Mouse (Mus musculus) C2C12 (cell line): ENCODE results near the gene Atmin.

ENCODE experiments used
- CEBPB ChIP-seq: IDR thresholded peaks from one replicate; pipeline ENCODE4 v1.6.1; 2011; ENCODE audit warnings: low read depth, mild to moderate bottlenecking, control low read depth, moderate library complexity
- CTCF ChIP-seq: IDR thresholded peaks from one replicate; pipeline ENCODE4 v1.5.1; 2011; ENCODE audit not compliant: control insufficient read depth, insufficient read depth, insufficient read length
- FOSL1 ChIP-seq: IDR thresholded peaks from one replicate; pipeline ENCODE4 v1.8.0; 2011; ENCODE audit warnings: mild to moderate bottlenecking, low read length; ENCODE audit not compliant: poor library complexity, insufficient read depth, severe bottlenecking
- MAX ChIP-seq: IDR thresholded peaks from one replicate; pipeline ENCODE4 v1.6.1; 2011; ENCODE audit warnings: mild to moderate bottlenecking, control low read depth
- MYOD1 ChIP-seq: IDR thresholded peaks from one replicate; pipeline ENCODE4 v1.6.1; 2011; ENCODE audit warnings: low read depth; ENCODE audit not compliant: control insufficient read depth, insufficient read length
- MYOG ChIP-seq: IDR thresholded peaks from one replicate; pipeline ENCODE4 v1.6.1; 2011; ENCODE audit not compliant: control insufficient read depth, insufficient read length; ENCODE audit errors: extremely low read depth
- USF1 ChIP-seq: IDR thresholded peaks from one replicate; pipeline ENCODE4 v1.6.1; 2011; ENCODE audit warnings: low read depth, mild to moderate bottlenecking, control low read depth, moderate library complexity

GRCm38 (mm10) chr8:116928588-116928987, 14.6 kb upstream of the Atmin start:
- TF ChIP-seq CTCF (no peak), MYOG (no peak), USF1 (no peak), MAX (no peak), MYOD1 (no peak), CEBPB (no peak), FOSL1 (no peak)
